Mouse (Mus musculus): ENCODE data around the gene Myo1b.

DNA sequence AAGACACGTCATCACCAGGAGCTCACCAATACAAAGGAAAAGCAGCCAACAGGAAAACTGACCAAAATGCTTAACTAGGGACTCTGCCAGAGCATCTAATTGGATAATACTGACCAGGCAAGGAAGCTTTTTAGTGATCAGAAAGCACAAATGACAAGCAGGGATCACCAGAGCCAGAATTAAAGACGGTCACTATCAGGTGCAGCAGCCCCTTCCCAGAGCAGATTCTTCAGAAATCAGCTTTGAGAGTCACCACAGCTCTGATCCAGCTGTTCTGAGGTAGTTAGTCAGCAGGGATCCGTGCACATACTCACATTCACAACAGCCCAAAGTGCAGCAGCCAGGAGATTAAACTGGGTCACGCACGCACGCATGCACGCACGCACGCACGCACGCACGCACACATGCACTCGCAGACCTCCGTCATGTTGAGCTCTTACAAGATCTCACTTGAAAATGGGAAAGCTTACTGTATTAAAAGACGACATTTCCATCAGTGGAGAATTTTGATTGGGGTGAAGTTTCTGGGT lies 169.1 kb downstream of the Myo1b start:
- TF ChIP-seq TCF3 (IDR thresholded peaks at IDR 0.05; ENCODE audit: insufficient read length, low read depth), result no peak
- TF ChIP-seq MYOG (IDR thresholded peaks at IDR 0.05; ENCODE audit: control insufficient read depth in 1 of 3, insufficient read depth in 1 of 3, insufficient read length in 2 of 3, low read depth in 2 of 3), result no peak
- no peak for TF ChIP-seq MYOD1 (IDR thresholded peaks at IDR 0.05; ENCODE audit: control insufficient read depth in 1 of 3, insufficient read length in 2 of 3, low read depth in 2 of 3)
- TF ChIP-seq POLR2A (IDR thresholded peaks at IDR 0.05; ENCODE audit: insufficient read length, low read depth), result no peak
- no peak for TF ChIP-seq E2F4 (IDR thresholded peaks at IDR 0.05; ENCODE audit: insufficient read depth)
- no peak for TF ChIP-seq POLR2AphosphoS2 (IDR thresholded peaks at IDR 0.05; ENCODE audit: insufficient read length, low read depth)
- no peak for TF ChIP-seq USF1 (IDR thresholded peaks at IDR 0.05; ENCODE audit: low read depth)
- TF ChIP-seq TCF12 (IDR thresholded peaks at IDR 0.05; ENCODE audit: insufficient read depth, poor library complexity, severe bottlenecking), result no peak
- TF ChIP-seq MAX (IDR thresholded peaks at IDR 0.05; ENCODE audit: low read depth), result no peak
- TF ChIP-seq REST (IDR thresholded peaks at IDR 0.05; ENCODE audit: insufficient read depth, insufficient read length), result no peak

Data from myocyte (in vitro differentiated cells).